Mouse (Mus musculus) frontal cortex, adult 2 months (tissue): ENCODE measurements around the gene Enpp6. TPM values are rescaled to one million over a fixed set of nuclear protein-coding genes. Genes with fewer than 3 reads are reported as not detected.

ENCODE experiments used
- polyA plus RNA-seq: library from polyadenylated mRNA; depleted of rRNA; stranded (reverse); fragments of >200 nt; gene quantifications from 2 replicates; pipeline ENCODE4 v1.2.3, GENCODE M21; 2012; rRNA removed

Gene Enpp6
- polyA plus RNA-seq, 1 experiment = 4.2 TPM

Other genes with a start within 250 kb of the Enpp6 start
- 27.9 and 28.1 TPM in 2 replicates for gene Irf2, start 247.2 kb upstream of the Enpp6 start, polyA plus RNA-seq